Mouse (Mus musculus): ENCODE measurements around the gene Dgcr8. TPM values are rescaled to one million over a fixed set of nuclear protein-coding genes. Genes with fewer than 3 reads are reported as not detected.

Gene Dgcr8
- polyA plus RNA-seq, 1 experiment from 2014 or later, result 40.9 TPM

- Histone ChIP-seq H3K4me2 (replicated peaks) (peak overlapping the region; percentile 22), H3K36me3 (no peaks in the 10 kb centered on the region), H3K27me3 (no peaks in the 10 kb centered on the region), H3K9me3 (no peaks in the 10 kb centered on the region), H3K4me3 (0 out of 2 replicates have a peak overlapping the region, but pooled peaks have one; percentile 7), H3K9ac (replicated peaks) (peak overlapping the region; percentile 14; the same call in 1 of the 2 replicates), H3K4me1 (peaks cover 30% of the 10 kb centered on the region), H3K27ac (replicated peaks) (peak overlapping the region; percentile 72)
- ATAC-seq (replicated peaks), result peak; percentile 90
- 17% methylated on average over 6 of the region's 6 CpGs for WGBS
Observed at GRCm38 (mm10) chr16:18213689-18214088, 75.4 kb downstream of the Dgcr8 start.

GRCm38 (mm10) chr16:18211417-18212171, 77.5 kb downstream of the Dgcr8 start:
- Histone ChIP-seq H3K36me3 (no peaks in the 10 kb centered on the region), H3K9me3 (no peaks in the 10 kb centered on the region), H3K4me2 (replicated peaks) (no peak overlapping the region), H3K4me3 (no peak overlapping the region), H3K27ac (replicated peaks) (no peak overlapping the region), H3K27me3 (no peaks in the 10 kb centered on the region), H3K4me1 (peaks cover 30% of the 10 kb centered on the region), H3K9ac (replicated peaks) (no peak overlapping the region)
- WGBS, result 46% methylated on average over 10 of the region's 10 CpGs
- ATAC-seq (replicated peaks), result peak; percentile 21; the same call in 1 of the 2 replicates

GRCm38 (mm10) chr16:18210701-18211416, 78.2 kb downstream of the Dgcr8 start:
- Histone ChIP-seq H3K4me1 (peaks cover 30% of the 10 kb centered on the region), H3K4me3 (no peak overlapping the region), H3K36me3 (no peaks in the 10 kb centered on the region), H3K27ac (replicated peaks) (no peak overlapping the region), H3K4me2 (replicated peaks) (no peak overlapping the region), H3K27me3 (no peaks in the 10 kb centered on the region), H3K9me3 (no peaks in the 10 kb centered on the region), H3K9ac (replicated peaks) (no peak overlapping the region)
- 31% methylated on average over 8 of the region's 8 CpGs for WGBS
- no peak for ATAC-seq (replicated peaks)

MicroRNAs within 50 kb of the gene (microRNA counts, 519-probe panel; counts per million panel counts)
- 2,363 counts per million, percentile 46 among the panel's probes with 10 or more counts for microRNA mmu-miR-1306
- microRNA mmu-miR-185, result 3,021 counts per million, percentile 73 among the panel's probes with 10 or more counts

Small RNA genes within 50 kb of the gene (microRNA-seq; reads per million reads assigned to microRNA genes)
- not detected for gene Gm24572
- 231 reads per million, percentile 65 among the genes with 10 or more reads in this experiment for gene Mir1306
- gene Mir185, result 432 reads per million, percentile 71 among the genes with 10 or more reads in this experiment

Other genes with a start within 250 kb of the Dgcr8 start
- 167 and 169 TPM in 2 replicates for gene Dgcr6, start 236.4 kb downstream of the Dgcr8 start, polyA plus RNA-seq (2015; fragmentation: Nextera tagmentation; extraction: Ambion mirVana)
- 2.9 and 3.7 TPM in 2 replicates for gene Prodh, start 199.0 kb downstream of the Dgcr8 start, polyA plus RNA-seq (2015; fragmentation: Nextera tagmentation; extraction: Ambion mirVana)
- 18.1 and 21.9 TPM in 2 replicates for gene Rtn4r, start 161.6 kb downstream of the Dgcr8 start, polyA plus RNA-seq (2015; fragmentation: Nextera tagmentation; extraction: Ambion mirVana)
- gene Ccdc188, start 71.4 kb downstream of the Dgcr8 start, polyA plus RNA-seq (2015; fragmentation: Nextera tagmentation; extraction: Ambion mirVana), result 0.27 TPM in 1 of 2 replicates, not detected in the other
- 17.9 and 18.9 TPM in 2 replicates for gene Zdhhc8, start 54.1 kb downstream of the Dgcr8 start, polyA plus RNA-seq (2015; fragmentation: Nextera tagmentation; extraction: Ambion mirVana)
- gene Trmt2a, start 40.6 kb downstream of the Dgcr8 start, polyA plus RNA-seq (2015; fragmentation: Nextera tagmentation; extraction: Ambion mirVana), result 114 and 119 TPM in 2 replicates
- 441 and 464 TPM in 2 replicates for gene Ranbp1, start 40.5 kb downstream of the Dgcr8 start, polyA plus RNA-seq (2015; fragmentation: Nextera tagmentation; extraction: Ambion mirVana)
- 3.1 and 6.6 TPM in 2 replicates for gene Gm49776, start 30.9 kb downstream of the Dgcr8 start, polyA plus RNA-seq (2015; fragmentation: Nextera tagmentation; extraction: Ambion mirVana)
- 76.5 and 78.1 TPM in 2 replicates for gene Tango2, start 58.9 kb upstream of the Dgcr8 start, polyA plus RNA-seq (2015; fragmentation: Nextera tagmentation; extraction: Ambion mirVana)
- gene Arvcf, start 58.9 kb upstream of the Dgcr8 start, polyA plus RNA-seq (2015; fragmentation: Nextera tagmentation; extraction: Ambion mirVana), result 63.3 and 72.0 TPM in 2 replicates
- 24.2 and 26.3 TPM in 2 replicates for gene Txnrd2, start 137.1 kb upstream of the Dgcr8 start, polyA plus RNA-seq (2015; fragmentation: Nextera tagmentation; extraction: Ambion mirVana)
- gene Comt, start 137.6 kb upstream of the Dgcr8 start, polyA plus RNA-seq (2015; fragmentation: Nextera tagmentation; extraction: Ambion mirVana), result 83.0 and 84.4 TPM in 2 replicates
- 16.0 and 16.4 TPM in 2 replicates for gene Gnb1l, start 209.5 kb upstream of the Dgcr8 start, polyA plus RNA-seq (2015; fragmentation: Nextera tagmentation; extraction: Ambion mirVana)
- 3.4 and 3.5 TPM in 2 replicates for gene Rtl10, start 209.7 kb upstream of the Dgcr8 start, polyA plus RNA-seq (2015; fragmentation: Nextera tagmentation; extraction: Ambion mirVana)